Mouse (Mus musculus): ENCODE data around the gene Adgrg5. TPM values are rescaled to one million over a fixed set of nuclear protein-coding genes. Genes with fewer than 3 reads are reported as not detected.

Gene Adgrg5
- total RNA-seq, 2 experiments from 2014 or later: 1.4 to 1.8 TPM

GRCm38 (mm10) chr8:94916311-94916959, 7.1 kb upstream of the Adgrg5 start:
- ATAC-seq (replicated peaks; ENCODE audit: low FRiP score, low TSS enrichment, poor library complexity, severe bottlenecking): 0 out of 2 replicates have a peak, but pooled peaks have one; percentile 5

- ATAC-seq (replicated peaks; ENCODE audit: low FRiP score, low TSS enrichment, poor library complexity, severe bottlenecking): no peak
Observed at GRCm38 (mm10) chr8:94916960-94917324, 6.6 kb upstream of the Adgrg5 start.

- peak; percentile 70 for ATAC-seq (replicated peaks; ENCODE audit: low FRiP score, low TSS enrichment, poor library complexity, severe bottlenecking)
Observed at GRCm38 (mm10) chr8:94917352-94917751, 6.1 kb upstream of the Adgrg5 start.

- no peak for ATAC-seq (replicated peaks; ENCODE audit: low FRiP score, low TSS enrichment, poor library complexity, severe bottlenecking)
Observed at GRCm38 (mm10) chr8:94917851-94918495, 5.5 kb upstream of the Adgrg5 start, which contains the start of gene Ccdc102a. TSS of gene Ccdc102a (minus strand) at chr8:94918098.

DNA sequence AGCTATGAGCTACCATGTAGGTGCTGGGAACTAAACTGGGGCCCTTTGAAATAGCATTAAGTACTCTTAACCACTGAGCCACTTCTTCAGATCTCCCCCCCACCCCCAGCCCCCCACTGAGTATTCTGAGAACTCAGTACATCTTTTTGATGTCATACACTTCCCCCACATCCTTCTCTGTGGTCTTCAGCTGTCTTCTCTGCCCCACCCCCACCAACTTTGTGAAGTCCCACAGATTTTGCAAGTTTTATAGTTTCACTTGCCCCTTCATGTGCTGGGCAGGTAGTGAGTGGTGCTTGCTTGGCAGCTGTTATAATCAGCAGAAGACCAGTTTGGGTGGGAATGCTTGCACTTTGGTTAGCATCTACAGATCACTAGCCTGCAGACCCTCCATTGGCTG, 4.2 kb upstream of the Adgrg5 start:
- ATAC-seq (replicated peaks; ENCODE audit: low FRiP score, low TSS enrichment, poor library complexity, severe bottlenecking): no peak

DNA sequence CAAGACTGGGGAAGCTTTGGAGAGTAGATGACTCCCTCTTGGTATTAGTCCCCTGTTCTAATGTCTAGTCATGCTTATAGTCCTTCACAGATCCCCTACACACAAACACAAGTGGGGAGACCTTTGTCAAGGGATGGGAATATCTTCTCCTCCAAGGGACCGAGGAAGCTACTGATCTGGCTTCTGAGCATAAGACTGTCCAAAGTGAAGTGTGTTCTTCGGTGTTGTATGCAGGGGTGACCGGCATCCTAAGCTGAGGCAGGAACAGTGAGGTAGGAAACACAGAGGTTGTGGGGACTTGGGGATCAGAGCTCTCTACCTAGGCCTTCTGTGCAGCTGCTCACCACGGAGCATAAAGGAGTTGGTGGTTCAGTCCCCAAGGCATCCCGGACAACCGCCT, 1.3 kb upstream of the Adgrg5 start:
- ATAC-seq (replicated peaks; ENCODE audit: low FRiP score, low TSS enrichment, poor library complexity, severe bottlenecking): no peak

DNA sequence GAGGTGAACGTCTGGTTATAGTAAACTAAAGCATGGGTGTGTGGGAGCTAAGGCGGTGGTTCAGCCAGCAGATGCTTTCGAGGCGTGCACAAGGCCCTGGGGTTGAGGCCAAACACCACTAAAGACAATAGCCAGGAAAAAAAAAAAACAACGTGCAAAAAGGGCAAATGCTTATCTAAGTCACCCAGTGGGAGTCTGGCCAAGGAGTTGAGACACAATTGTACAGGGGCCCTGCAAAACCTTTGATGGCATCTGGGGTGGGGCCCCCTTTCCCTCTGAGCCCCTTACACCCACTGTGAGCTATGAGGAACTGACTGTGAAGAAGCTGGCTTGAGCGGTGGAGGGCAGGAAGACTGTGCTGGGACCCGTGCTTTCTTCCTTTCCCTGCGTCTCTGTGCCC, 892 bp upstream of the Adgrg5 start:
- ATAC-seq (replicated peaks; ENCODE audit: low FRiP score, low TSS enrichment, poor library complexity, severe bottlenecking): peak; percentile 72

DNA sequence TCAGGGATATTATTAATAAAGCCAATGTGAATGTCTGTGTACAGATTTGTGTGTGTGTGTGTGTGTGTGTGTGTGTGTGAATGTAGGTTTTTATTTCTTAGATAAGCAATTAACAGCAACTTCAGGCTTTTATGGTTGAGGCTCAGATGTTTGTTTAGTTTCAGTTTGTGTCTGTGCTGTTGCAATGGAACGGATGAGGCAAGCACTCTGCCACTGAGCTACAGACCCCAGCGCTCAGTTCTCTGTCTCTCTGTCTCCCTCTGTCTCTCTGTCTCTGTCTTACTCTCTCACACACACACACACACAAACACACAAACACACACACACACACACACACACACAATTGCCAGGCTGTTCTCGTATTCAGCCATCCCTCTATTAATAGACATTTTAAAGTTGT, 4.7 kb downstream of the Adgrg5 start:
- no peak for ATAC-seq (replicated peaks; ENCODE audit: low FRiP score, low TSS enrichment, poor library complexity, severe bottlenecking)

DNA sequence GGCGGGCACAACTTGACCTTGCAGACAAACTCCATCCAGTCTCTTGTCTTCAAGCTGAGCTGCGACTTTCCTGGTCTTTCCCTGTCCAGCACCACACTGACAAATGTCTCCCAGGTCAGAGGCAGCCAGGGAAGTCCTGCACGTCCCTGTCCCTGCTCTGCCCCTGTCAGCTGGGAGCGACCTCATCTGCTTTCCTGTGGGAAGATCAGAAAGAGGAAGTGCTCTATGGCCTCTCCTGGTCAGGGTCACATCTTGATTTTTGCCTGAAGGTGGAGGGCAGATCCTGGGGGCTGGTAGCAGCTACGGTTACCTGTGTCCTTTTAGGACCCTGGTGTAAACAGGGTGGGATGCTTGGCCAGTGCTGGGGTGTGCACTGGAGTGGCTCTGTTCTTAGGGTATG, 10.4 kb downstream of the Adgrg5 start:
- no peak for ATAC-seq (replicated peaks; ENCODE audit: low FRiP score, low TSS enrichment, poor library complexity, severe bottlenecking)

DNA sequence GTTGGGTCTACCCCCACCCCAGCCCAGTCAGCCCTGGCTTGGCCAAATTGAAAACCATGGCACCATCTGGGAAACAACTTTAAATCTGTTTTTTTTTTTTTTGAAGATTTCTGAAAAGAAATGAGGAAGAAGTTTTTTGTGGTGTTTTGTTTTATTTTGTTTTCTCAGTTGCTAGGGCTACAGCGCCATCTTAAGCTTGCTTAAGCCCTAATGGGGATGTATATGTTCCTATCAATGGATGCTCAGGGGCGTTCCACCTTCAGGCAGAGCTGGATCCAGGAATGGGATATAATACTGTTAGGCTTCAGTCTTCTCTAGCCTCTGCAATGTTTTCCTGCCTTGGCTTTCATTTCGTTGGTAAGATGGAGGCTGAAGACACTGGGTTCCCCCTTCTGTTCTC, 11.7 kb downstream of the Adgrg5 start:
- no peak for ATAC-seq (replicated peaks; ENCODE audit: low FRiP score, low TSS enrichment, poor library complexity, severe bottlenecking)

DNA sequence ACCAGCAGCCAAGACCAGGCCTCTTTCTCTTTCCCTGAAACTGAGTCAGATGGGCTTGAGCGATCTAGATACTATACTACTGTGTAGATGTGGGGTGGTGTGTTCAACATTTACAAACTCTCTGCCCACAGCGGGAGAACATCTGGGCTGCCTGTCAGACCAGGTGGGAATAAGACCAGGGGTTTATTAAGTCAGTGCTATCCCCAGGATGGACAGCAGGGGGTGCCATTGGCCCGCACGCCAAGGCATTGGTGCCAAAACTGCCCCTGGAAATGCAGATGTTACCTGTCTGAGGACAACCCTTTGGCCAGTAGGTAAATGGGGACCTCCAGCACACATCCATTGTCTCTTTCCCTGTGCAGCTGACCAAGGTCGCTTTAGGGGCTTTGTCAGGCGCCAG, 19.1 kb downstream of the Adgrg5 start:
- peak; percentile 64 for ATAC-seq (replicated peaks; ENCODE audit: low FRiP score, low TSS enrichment, poor library complexity, severe bottlenecking)

- ATAC-seq (replicated peaks; ENCODE audit: low FRiP score, low TSS enrichment, poor library complexity, severe bottlenecking): no peak
Observed at GRCm38 (mm10) chr8:94945185-94945584, 21.7 kb downstream of the Adgrg5 start.

- ATAC-seq (replicated peaks; ENCODE audit: low FRiP score, low TSS enrichment, poor library complexity, severe bottlenecking): no peak
Observed at GRCm38 (mm10) chr8:94948421-94948820, 24.9 kb downstream of the Adgrg5 start.

- ATAC-seq (replicated peaks; ENCODE audit: low FRiP score, low TSS enrichment, poor library complexity, severe bottlenecking): no peak
Observed at GRCm38 (mm10) chr8:94949010-94949409, 25.5 kb downstream of the Adgrg5 start.

DNA sequence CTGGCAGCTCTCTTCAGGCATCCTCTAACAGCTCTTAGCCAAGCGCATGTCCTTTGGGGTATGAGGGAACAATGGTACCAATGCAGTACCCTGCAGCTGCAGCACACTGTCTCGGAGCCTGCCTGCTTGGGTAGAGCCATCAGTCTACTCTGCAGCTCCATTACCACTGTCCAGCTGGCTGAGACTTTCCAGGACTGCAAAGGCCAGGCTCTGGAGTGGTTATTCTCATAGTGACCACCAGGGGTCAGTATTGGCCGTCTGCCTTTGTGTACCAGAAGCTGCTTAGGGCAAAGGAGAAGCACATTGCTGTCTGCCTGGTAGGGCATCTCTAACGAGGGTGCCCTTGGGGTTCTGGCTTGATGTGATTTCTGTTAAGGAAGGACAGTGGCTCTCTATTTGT, 26.6 kb downstream of the Adgrg5 start:
- ATAC-seq (replicated peaks; ENCODE audit: low FRiP score, low TSS enrichment, poor library complexity, severe bottlenecking): peak; percentile 63

- no peak for ATAC-seq (replicated peaks; ENCODE audit: low FRiP score, low TSS enrichment, poor library complexity, severe bottlenecking)
Observed at GRCm38 (mm10) chr8:94950458-94950857, 27.0 kb downstream of the Adgrg5 start.

DNA sequence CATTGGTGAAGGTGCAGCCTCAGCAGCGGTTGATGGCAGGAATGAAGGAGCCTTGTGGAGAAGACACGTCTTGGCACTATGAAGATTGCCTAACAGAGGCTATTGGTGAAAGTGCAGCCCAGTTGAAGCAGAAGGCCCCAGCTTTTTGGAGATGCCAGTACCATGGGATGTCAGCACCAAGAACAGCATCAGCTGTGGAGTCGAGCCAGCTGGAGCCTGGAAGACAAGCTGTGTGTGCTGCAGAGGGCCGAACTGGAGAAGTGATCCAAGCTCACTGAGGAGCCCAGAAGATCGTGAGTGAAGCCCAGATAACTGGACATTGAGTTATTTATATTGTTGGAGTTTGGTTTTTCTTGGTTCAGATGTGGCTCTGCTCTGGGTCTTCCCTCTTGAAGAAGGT, 28.6 kb downstream of the Adgrg5 start:
- ATAC-seq (replicated peaks; ENCODE audit: low FRiP score, low TSS enrichment, poor library complexity, severe bottlenecking): no peak

DNA sequence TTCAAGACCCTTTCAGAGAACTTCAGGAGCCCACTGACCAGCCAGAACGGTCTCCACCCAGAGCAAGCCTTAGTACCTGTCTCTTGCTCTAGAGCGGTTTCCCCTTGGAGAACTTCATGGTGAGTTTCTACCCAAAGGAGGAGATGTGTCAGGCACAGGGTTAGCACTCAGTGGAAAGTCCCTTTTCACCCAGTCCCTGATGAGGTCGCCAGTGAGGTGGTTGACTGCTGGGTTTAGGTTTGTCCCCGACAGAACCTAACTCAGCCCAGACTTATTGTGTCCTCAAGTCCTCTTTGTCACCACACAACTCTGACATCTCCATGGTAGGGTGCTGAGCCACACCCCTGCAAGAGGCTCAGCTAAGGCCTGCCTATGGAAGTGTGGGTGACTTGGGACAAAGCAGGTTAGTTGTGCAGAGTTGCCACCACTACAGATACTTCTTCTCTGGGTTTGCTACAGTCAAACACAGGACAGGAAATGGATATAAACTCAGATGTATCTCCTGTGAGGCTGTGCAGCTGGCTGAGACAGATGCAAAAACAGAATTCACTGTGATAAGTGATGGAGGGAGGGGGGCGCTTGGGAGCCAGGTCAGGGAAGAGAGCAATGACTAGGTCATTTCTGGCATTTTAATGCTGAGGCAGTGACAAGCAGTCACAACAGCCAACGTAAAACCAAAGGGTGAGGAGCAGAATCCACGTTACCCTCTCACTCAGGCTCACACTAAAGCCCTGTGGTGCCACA, 30.3 kb downstream of the Adgrg5 start:
- peak; percentile 19; the same call in 1 of the 2 replicates for ATAC-seq (replicated peaks; ENCODE audit: low FRiP score, low TSS enrichment, poor library complexity, severe bottlenecking)

GRCm38 (mm10) chr8:94954368-94954737, 30.9 kb downstream of the Adgrg5 start:
- ATAC-seq (replicated peaks; ENCODE audit: low FRiP score, low TSS enrichment, poor library complexity, severe bottlenecking): no peak

GRCm38 (mm10) chr8:94954921-94955758, 31.6 kb downstream of the Adgrg5 start:
- ATAC-seq (replicated peaks; ENCODE audit: low FRiP score, low TSS enrichment, poor library complexity, severe bottlenecking): peak; percentile 82
